Mouse (Mus musculus) heart, postnatal 25 days (tissue): ENCODE results near the gene Nadsyn1. TPM values are rescaled to one million over a fixed set of nuclear protein-coding genes. Genes with fewer than 3 reads are reported as not detected.

Experiments used
- DNase-seq: peaks from one replicate; pipeline ENCODE4 v3.0.0; 2022; ENCODE audit warnings: low spot score
- intact Hi-C: fragments of 180-260 bp; cut with DNase I; formaldehyde crosslinking; loops from one replicate; pipeline ENCODE4 v1.15.1; 2025
- total RNA-seq, 2 experiments: library from RNA; stranded (reverse); gene quantifications; 2 replicates each; pipeline ENCODE4 v1.2.3; 2021

Gene Nadsyn1
- total RNA-seq: 1 to 10 TPM; 4.8 to 5.5 TPM

DNA sequence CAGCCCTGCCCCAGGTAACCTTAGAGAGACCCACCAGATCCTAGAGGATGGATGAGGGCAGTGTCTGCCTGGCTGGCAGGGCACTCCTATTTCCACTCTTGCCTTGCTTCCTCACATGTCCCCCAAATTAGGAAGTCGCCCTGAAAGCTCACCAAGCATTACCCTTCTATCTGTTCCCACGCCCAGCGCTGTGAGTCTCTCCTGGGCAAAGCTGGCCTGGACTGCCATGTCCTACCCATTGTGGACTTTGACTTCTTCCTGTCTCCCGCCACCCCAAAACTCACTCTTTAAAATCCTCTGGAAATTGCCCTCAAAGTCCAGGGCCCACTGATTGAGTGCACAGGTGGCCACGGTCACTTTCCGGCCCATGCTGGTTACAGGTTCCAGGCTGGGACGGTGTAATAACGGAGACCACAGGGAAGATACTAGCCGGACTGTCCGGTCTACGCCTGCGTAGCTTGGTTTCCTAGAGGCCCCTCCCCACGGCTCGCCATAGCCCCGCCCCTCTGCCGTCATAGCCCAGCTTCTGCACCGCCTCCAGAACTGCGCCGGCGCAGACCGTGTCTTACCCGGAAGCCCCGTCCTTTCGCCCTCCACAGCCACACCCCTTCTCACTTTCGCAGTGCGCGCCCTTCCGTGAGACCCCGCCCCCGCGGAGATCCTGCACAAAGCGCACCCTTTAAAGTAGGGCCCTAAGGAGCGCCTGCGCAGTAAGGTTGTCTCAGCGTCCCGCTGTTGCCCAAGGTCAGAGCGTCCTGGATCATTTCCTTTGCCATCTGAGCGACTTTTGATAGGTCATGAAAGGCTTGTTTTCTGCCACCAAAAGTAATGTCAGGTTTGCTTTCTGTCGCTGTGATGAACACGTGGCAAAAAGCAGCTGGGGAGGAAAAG is at the start of gene Nadsyn1, which contains the start of gene Dhcr7:
TSS of gene Nadsyn1 (minus strand) at position 475 of the 891 bp plus-strand sequence.
TSS of gene Dhcr7 (plus strand) at position 771 of the 891 bp plus-strand sequence.
- intact Hi-C loops: loop anchor here (5.0 kb wide), 1 partner anchor 275 kb away; the partner anchor contains the start of gene Nap1l4
- peak; percentile 98 for DNase-seq

DNA sequence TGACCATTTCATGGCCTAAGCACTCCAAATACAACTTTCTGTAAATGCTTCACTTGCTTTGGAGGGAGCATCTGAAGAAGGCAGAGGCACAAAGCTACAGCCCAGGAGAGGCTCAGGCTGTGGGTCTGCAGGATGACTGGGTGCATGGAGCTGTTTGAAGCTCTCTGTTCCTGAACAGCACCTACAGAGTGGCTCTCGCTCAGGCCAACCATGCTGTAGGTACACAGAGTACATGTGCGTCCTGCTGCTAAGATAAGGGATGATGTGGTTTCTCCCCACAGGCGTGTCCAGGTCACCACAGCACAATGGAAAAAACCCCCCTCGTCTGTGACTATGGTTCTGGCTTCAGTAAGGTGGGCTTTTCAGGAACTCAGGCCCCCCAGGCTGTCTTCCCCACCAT is 46.2 kb upstream of the Nadsyn1 start:
- no peak for DNase-seq
- intact Hi-C loops: no loop called here

DNA sequence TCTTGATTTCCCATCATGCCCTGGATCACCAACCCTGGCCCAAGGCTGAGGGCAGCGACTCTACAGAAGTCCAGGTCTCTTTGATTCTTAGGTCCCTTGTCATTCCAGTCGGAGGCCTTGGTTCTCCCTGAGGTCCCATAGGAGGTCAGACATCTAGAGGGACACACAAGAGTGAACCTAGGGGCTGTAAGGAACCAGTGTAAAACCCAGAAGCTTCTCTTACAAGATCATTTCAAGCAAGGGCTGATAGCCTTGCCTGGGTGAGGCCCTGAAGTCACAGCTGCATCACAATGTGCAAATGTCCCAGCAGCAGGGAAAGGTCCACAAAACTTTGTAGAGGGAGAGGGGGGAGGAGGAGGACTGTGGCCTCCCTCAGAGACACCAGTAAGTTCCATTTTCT is 43.9 kb upstream of the Nadsyn1 start, which contains the start of gene Gm498:
TSS of gene Gm498 (plus strand) at position 301 of the 400 bp plus-strand sequence.
- DNase-seq: no peak
- intact Hi-C loops: no loop called here

DNA sequence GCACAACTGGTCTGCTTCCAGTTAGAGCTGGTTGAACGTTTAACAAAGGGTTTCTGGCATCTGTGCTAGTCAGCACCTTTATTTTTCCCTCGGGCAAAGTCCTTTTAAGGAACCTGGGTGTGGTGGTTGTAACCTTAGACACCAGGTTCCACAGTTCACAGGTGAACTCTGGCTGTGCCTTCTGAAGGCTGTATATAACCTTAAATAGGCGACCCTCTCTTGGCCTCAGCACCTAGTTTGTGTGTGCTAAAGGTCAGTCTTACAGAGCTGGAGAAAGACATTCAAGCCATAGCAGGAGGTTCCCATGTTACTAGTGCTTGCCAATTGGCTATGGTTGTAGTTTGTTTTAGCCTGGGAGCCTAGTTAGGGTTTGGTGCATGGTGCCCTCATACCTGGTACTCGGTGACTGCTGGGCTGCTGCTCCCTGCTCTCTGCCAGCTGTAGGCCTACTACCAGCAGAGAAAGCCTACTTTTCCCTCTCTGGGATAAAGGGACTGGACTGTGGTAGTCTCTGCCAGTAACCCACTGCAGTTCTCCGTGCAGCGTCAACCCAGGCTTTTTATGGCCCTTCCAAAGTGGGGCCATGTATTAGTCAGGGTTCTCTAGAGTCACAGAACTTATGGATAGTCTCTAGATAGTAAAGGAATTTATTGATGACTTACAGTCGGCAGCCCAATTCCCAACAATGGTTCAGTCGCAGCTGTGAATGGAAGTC is 26.3 kb upstream of the Nadsyn1 start:
- intact Hi-C loops: no loop called here
- DNase-seq: no peak

DNA sequence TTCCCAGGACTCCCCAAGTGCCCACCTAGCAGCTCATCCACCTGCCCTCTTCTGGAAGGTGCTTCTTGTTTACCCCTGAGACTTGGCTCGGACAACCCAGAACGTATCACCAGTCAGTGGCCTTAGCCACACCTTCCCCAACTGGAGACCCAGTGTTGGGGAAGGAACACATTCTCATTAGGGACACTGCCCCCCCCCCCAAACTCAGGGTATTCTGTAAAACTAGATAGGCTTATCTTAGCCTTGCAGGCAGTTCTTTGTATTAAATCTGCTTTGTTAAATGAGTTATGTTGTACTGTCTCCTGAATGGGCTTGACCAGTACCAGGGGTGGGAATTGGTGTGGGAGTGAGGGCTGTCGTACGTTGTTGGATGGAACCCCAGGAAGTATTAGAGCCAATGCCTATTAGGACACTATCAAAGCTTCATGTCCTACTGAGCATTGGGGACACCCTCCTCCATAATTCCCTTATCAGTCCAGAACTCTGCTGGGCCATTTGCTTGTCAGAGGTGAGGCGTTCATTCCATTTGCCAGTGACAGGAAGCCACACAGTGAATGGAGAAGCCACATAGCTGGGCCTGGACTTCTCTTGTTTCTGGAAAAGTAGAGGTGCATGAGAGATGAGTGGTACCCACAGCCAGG is 25.6 kb upstream of the Nadsyn1 start:
- intact Hi-C loops: no loop called here
- no peak for DNase-seq

DNA sequence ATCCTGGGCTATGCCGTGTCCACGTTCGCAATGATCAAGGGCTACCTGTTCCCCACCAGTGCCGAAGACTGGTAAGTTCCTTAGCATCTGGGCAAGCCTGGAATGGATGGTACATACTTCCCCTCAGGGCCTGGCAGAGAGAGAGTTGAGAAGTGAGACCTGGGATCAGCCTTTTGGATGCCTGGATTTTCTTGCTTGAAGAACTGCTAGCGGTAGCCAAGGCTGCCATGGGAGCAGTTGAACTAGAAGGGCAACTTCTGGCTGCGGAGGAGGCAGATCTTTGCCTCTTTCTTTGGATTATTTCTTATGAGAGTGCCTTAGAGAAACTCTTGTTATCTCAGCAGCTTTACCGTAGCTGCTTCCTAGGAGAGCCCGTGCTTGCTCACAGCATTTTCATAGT is 18.7 kb upstream of the Nadsyn1 start:
- no peak for DNase-seq

DNA sequence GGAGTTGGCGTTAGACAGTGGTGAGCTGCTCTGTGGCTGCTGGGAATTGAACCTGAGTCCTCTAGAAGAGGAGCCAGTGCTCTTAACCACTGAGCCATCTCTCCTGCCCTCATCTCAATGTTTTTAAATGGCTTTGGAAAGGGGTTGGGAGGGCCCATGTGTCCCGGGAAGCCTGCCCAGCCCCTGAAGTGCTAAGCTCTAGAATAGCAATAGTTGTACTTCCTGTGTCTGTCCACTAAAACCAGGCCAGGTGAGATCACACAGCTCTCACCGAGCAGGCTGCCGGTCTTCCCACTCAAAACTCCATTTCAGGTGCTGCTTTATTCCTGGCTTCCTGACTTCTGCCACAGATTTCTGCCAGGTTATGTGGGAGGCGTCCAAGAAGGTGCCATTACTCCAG is 17.5 kb upstream of the Nadsyn1 start:
- intact Hi-C loops: no loop called here
- no peak for DNase-seq

More for the DNA sequence above, 18.7 kb upstream of the Nadsyn1 start:
- intact Hi-C loops: no loop called here

DNA sequence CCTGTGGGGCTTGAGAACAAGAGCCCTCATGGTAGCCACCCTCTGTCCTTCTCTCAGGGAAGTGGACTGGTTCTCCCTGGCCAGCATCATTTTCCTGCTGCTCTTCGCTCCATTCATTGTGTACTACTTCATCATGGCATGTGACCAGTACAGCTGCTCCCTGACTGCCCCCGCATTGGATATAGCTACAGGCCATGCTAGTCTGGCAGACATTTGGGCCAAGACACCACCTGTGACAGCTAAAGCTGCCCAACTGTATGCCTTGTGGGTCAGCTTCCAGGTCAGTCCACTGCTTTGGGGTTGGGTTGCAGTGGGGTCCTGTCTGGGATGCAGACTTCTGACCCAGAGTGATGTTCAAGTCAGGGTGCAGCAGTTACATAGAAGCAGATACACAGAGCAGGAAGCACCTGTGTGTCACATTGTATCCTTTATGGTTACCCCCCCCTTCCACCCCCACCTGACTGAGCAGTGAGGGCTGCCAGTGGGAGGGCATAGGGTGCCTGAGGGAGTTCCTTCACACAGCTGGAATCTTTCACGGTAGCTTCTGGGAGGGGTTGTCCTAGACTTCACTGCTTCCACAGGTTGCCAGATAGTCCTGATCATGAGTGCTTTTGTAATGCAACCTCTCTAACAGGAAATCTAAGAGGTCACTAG is 15.2 kb upstream of the Nadsyn1 start:
- DNase-seq: no peak
- intact Hi-C loops: loop anchor here (10.0 kb wide), 1 partner anchor 237 kb away; no protein-coding TSS in a partner anchor

DNA sequence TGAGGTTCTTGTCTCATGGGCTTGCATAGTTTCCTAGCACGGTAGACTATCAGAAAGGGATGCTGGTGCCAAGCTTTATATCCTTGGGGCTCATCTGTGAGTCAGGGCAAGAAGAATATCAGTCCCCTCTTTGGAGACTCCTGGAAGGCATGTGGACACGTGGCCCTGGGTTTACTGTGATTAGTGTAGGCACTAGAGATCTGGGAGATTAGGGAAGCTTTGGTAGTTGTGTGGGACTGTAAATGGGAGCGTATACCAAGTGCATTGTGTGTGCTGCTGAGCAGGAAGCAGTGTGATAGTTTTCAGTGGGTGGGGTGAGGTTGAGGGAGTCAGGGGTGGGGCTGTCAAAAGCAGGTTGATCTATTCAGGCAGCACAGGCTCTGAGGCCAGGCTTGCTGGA is 12.3 kb upstream of the Nadsyn1 start:
- no peak for DNase-seq
- intact Hi-C loops: loop anchor here (10.0 kb wide), 1 partner anchor 240 kb away; no protein-coding TSS in a partner anchor

DNA sequence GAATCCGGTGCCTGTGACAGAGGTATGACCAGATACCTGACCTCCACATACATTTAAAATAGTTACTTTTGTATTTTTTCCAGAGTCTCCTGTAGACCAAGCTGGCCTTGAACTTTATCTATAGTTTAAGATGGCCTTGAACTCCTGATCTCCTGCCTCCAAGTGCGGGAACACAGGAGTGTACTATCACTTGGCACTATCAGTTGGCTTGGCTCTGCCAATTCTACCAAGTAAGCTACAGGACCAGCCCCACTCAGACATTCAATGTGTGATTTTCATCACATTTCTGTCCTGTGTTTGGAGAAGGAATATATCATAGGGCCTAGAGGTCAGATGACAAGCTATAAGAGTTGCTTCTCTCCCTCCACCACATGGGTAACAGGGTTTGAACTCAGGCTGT is 11.7 kb upstream of the Nadsyn1 start:
- intact Hi-C loops: loop anchor here (10.0 kb wide), 1 partner anchor 240 kb away; no protein-coding TSS in a partner anchor
- DNase-seq: no peak

DNA sequence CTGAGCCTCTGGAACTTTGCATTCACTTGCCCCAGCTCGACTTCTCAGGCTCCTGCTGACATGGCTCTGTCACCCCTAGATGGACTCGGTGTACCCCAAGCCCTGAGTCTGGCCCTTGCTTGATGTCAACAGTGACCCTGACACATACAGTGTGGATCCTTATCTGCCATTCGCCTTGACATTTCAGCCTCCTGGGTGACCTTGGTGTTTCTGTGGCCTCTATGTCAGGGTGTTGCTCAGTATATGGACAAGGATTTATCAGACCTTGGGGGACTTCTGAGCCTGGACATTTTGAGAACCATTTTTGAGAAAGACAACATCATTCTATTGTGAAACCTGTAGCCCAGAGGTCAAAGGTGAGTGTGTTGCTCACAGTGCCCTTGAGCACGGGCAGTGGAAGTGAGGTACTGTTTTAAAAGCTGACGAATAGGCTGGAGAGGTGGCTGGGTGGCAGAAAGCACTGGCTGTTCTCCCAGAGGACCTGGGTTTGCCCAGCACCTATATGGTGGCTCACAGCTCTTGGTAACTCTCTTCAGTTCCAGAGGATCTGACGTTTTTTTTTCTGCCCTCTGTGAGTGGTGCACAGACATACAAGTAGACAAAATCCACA is 11.0 kb upstream of the Nadsyn1 start:
- no peak for DNase-seq
- intact Hi-C loops: loop anchor here (10.0 kb wide), 1 partner anchor 241 kb away; no protein-coding TSS in a partner anchor

DNA sequence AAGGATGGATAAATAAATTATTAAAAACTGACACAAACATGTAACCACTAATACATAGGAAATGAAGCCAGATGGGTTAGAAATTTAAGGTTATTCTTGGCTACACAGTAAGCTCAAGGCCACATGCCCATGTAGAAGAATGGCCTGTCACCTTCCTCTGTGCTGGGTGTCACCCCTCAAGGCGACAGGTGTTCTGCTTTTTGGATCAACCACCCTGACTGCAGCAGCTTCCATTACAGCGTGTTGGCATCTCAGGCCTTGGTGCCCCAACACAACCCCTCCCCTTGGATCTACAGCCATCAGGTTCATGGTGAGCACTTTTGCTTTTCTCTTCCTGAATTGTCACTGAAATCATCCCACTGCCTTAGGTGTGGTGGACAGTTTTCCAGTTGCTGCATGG is 10.0 kb upstream of the Nadsyn1 start:
- no peak for DNase-seq
- intact Hi-C loops: loop anchor here (10.0 kb wide), 1 partner anchor 242 kb away; no protein-coding TSS in a partner anchor

DNA sequence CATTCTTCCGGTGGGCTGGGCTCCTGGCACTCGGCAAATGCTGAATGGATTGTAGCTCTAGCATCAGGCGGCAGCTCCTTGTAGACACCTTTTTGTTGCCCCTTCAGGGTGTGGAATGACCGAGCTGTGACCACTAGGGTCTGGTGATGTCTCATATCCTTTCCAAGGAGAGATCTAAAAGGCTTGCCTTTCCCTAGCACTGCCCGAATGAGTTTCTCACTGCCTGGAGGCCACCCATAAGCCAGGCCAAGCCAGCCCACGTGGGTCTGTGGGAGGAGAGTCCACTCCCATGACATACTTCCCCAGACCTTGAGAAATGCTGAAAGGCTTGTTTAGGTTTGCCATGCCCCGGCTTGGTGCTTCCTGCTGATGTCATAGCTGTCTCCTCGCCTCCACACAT is 9.5 kb upstream of the Nadsyn1 start:
- intact Hi-C loops: loop anchor here (10.0 kb wide), 1 partner anchor 243 kb away; no protein-coding TSS in a partner anchor
- no peak for DNase-seq

DNA sequence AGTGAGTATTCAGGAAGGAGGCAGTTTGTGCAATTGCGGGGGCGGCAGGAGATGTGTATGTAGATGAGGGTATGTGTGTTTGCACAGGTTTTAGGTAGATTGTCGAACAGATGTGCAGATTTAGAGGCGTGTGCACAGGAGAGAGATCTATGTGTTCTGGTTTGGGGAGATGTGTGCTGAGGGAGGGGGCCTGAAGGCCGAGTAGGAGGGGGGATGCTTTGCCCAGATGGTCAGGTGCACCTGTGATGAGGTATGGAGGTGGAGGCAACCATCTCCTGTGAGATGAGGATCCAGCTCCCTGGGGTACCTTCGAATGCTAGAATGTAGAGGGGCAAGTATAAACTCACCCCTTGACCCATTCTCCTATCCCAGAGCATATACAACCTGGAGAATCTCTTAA is 7.8 kb upstream of the Nadsyn1 start:
- intact Hi-C loops: loop anchor here (10.0 kb wide), 1 partner anchor 244 kb away; no protein-coding TSS in a partner anchor
- DNase-seq: no peak

DNA sequence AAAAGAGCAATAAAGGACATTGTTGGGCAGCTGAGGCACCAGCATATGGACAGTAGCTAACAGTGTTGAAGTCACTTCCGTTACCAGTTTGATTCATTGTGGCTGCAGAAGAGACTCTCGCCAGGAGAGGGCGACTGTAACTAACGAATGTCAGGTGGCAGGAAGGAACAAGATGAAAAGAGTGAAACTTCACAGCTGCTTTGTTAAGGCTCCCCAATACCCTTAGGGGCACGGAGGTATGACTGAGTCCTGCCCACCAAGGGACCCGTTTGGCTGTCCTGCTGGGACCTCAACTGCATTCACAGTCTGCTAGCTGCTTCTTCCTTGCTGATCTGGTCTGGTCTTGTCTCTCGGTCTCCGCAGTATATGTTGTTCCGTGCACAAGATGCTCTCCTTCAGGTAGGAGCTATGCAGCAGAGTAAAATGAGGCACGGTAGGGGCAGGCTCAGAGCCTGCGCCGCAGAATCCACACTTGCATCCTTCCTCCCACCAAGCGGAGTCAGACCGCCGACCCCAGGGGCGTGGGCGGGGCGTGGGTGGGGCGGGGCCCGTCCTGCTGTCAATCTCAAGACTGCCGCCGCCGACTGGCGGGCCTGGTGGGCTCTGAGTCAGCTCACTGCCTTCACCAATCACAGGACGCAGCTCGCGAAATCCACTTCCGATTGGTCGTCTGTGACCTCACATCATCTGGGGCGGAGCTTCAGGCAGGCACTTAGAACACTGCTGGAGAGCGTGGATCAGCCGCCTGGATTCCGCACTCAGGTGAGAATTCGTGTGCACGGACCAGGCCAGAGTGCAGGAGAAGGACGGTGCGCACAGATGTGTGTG is 7.1 kb upstream of the Nadsyn1 start:
- DNase-seq: peak; percentile 93
- intact Hi-C loops: loop anchor here (1.0 to 10.0 kb wide), 2 partner anchors 78 to 245 kb away; no protein-coding TSS in a partner anchor

DNA sequence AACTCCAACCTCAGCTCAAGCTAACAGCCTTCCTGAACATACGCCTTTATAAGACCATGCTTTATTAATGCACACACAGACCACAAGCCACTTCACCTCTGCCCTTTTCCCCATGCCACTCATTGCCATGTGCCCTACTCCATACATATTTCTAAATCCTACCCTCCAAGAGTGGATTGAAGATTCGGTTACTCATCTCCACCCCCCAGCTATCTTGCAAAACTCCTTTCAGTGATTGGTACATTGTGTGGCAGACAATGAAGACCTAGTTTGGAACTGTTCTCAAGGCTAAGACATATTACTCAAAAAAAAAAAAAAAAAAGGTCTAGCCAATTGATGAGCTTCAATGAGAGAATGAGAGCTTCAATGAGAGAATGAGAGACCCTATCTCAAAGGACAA is 4.3 kb upstream of the Nadsyn1 start:
- intact Hi-C loops: no loop called here
- DNase-seq: no peak

DNA sequence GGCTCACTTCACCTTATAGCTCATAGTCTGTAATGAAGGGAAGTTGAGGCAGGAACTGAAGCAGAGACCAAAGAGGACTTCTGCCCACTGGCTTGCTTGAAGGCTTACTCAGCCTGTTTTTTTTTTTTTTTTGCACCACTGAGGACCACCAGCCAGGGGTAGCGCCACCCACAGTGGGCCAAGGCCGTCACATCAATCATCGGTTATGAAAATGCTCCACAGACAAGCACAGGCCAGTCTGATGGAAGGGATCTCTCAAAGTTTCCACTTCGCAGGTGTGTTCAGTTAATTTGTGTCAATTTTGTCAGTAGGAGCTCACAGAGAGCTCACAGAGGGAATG is 587 bp upstream of the Nadsyn1 start:
- DNase-seq: no peak
- intact Hi-C loops: loop anchor here (5.0 kb wide), 1 partner anchor 276 kb away; the partner anchor contains the start of gene Nap1l4

DNA sequence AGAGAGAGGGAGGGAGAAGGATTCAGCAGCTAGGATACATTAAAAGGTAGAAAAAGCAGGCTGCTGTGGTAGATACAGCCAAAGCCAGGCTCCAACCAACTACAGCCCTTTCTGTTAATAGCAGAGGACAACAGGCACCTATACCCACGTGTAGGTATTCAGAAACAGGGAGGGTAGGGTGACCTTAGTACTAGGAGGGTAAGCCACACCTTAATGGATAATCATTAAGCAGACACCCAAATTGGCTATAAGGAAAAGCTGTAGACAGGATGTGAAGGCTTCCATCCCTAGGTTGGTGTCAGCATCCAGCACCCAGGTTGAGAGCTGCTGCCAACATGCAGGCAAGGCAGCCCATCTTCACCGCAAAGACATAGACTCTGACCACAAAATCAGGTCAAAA is 1.4 kb downstream of the Nadsyn1 start:
- intact Hi-C loops: loop anchor here (5.0 kb wide), 1 partner anchor 274 kb away; the partner anchor contains the start of gene Nap1l4
- DNase-seq: no peak
